Mouse (Mus musculus) embryonic facial prominence, embryonic 11.5 days (tissue): ENCODE measurements around the gene Zfp982. TPM values are rescaled to one million over a fixed set of nuclear protein-coding genes. Genes with fewer than 3 reads are reported as not detected.
"Not testable (repeated sequence)": the region's sequence is repeated elsewhere in the genome, so short reads cannot be mapped to it uniquely, and the experiment has no call there.

Source experiments
- ATAC-seq: fragments of 200-750 bp; cut with Nextera tagmentation; replicated peaks from 2 replicates; pipeline ENCODE4 v1.8.0; 2017; ENCODE audit warnings: low read depth; ENCODE audit not compliant: insufficient number of reproducible peaks, low FRiP score, low TSS enrichment
- DNase-seq: peaks from one replicate; pipeline ENCODE4 v3.0.0-alpha.2; 2015; ENCODE audit warnings: low spot score
- H3K27ac ChIP-seq: fragments of 300-500 bp; sonication (generic); replicated peaks from 2 replicates; pipeline ENCODE4 v1.5.1; 2014; ENCODE audit warnings: mild to moderate bottlenecking, low read depth, low read length, control low read depth
- H3K27me3 ChIP-seq: fragments of 300-500 bp; sonication (generic); 2 replicates; pipeline ENCODE4 v1.6.1; 2014; ENCODE audit warnings: mild to moderate bottlenecking, low read length, moderate library complexity, mixed read lengths; ENCODE audit not compliant: control insufficient read depth, insufficient read depth
- H3K36me3 ChIP-seq: fragments of 300-500 bp; sonication (generic); replicated peaks from 2 replicates; pipeline ENCODE4 v1.6.1; 2014; ENCODE audit warnings: low read depth, mild to moderate bottlenecking, low read length, moderate library complexity, mixed read lengths; ENCODE audit not compliant: control insufficient read depth, insufficient read depth
- H3K4me1 ChIP-seq: fragments of 300-500 bp; sonication (generic); 2 replicates; pipeline ENCODE4 v1.6.1; 2014; ENCODE audit warnings: low read length, mixed read lengths; ENCODE audit not compliant: control insufficient read depth, insufficient read depth
- H3K4me2 ChIP-seq: fragments of 300-500 bp; sonication (generic); 2 replicates; pipeline ENCODE4 v1.6.1; 2014; ENCODE audit warnings: low read depth, mild to moderate bottlenecking, control low read depth, low read length, moderate library complexity
- H3K4me3 ChIP-seq: fragments of 300-500 bp; sonication (generic); 2 replicates; pipeline ENCODE4 v1.5.1; 2014; ENCODE audit warnings: low read depth, low read length, control low read depth
- H3K9ac ChIP-seq: fragments of 300-500 bp; sonication (generic); replicated peaks from 2 replicates; pipeline ENCODE4 v1.6.1; 2014; ENCODE audit warnings: mild to moderate bottlenecking, control low read depth, low read length
- H3K9me3 ChIP-seq: fragments of 300-500 bp; sonication (generic); replicated peaks from 2 replicates; pipeline ENCODE4 v1.6.1; 2016; ENCODE audit warnings: mild to moderate bottlenecking, low read length, inconsistent platforms, mixed read lengths; ENCODE audit not compliant: control insufficient read depth
- WGBS: fragments of 180-500 bp; shearing (Covaris S2); extraction: QIAGEN DNeasy Blood & Tissue Kit; methylation state at CpG from one replicate; pipeline ENCODE4 v1.1.7; 2014; 5-methylcytosine and 5-hydroxymethylcytosine counted together
- polyA plus RNA-seq: library from polyadenylated mRNA; unstranded; fragments of >200 nt; fragmentation: Nextera tagmentation; extraction: Ambion mirVana; gene quantifications from 2 replicates; pipeline ENCODE4 v1.2.1, GENCODE M21; 2014

Zfp982 gene
- polyA plus RNA-seq = 8.2 and 10.8 TPM in 2 replicates

GRCm38 (mm10) chr4:147492117-147492516 lies at the start of gene Zfp982:
Gene Zfp982 (plus strand): TSS chr4:147492417.
- H3K27ac ChIP-seq, H3K4me1 ChIP-seq, H3K4me2 ChIP-seq, H3K4me3 ChIP-seq, ATAC-seq, H3K9ac ChIP-seq, H3K9me3 ChIP-seq, DNase-seq, H3K27me3 ChIP-seq, H3K36me3 ChIP-seq: not testable (repeated sequence)
- 87% methylated on average over 7 of the region's 7 CpGs for WGBS

GRCm38 (mm10) chr4:147442649-147443553 lies 49.3 kb upstream of the Zfp982 start:
- ATAC-seq (peak; percentile 99), DNase-seq (peak; percentile 74)
- H3K4me1 ChIP-seq, H3K27ac ChIP-seq, H3K36me3 ChIP-seq, H3K27me3 ChIP-seq, H3K9me3 ChIP-seq: not testable (repeated sequence)
- H3K4me2 ChIP-seq = peak overlapping the region; percentile 68
- peak overlapping the region; percentile 46 for H3K4me3 ChIP-seq
- H3K9ac ChIP-seq = peak overlapping the region; percentile 85
- 7% methylated on average over 52 of the region's 52 CpGs for WGBS

- H3K4me1 ChIP-seq, H3K9me3 ChIP-seq, H3K36me3 ChIP-seq, H3K27ac ChIP-seq, DNase-seq, ATAC-seq, H3K27me3 ChIP-seq: not testable (repeated sequence)
- WGBS = 43% methylated on average over 8 of the region's 8 CpGs
- Histone ChIP-seq H3K9ac (peak overlapping the region; percentile 85; the same call in 1 of the 2 replicates), H3K4me3 (peak overlapping the region; percentile 46), H3K4me2 (peak overlapping the region; percentile 68)
These were observed 48.7 kb upstream of the Zfp982 start for GRCm38 (mm10) chr4:147443554-147443927.

GRCm38 (mm10) chr4:147445371-147445770 lies 46.8 kb upstream of the Zfp982 start:
- not testable (repeated sequence) for H3K36me3 ChIP-seq, ATAC-seq, H3K9me3 ChIP-seq, H3K4me2 ChIP-seq, H3K27ac ChIP-seq, DNase-seq, H3K9ac ChIP-seq, H3K4me1 ChIP-seq, H3K4me3 ChIP-seq, H3K27me3 ChIP-seq

- H3K36me3 ChIP-seq = no peaks in the 10 kb centered on the region
- H3K9me3 ChIP-seq = no peaks in the 10 kb centered on the region; the same call in 1 of the 2 replicates
- no peak for DNase-seq
- no peaks in the 10 kb centered on the region for H3K4me1 ChIP-seq
- no peak for ATAC-seq
- H3K27me3 ChIP-seq = no peaks in the 10 kb centered on the region
- no peak overlapping the region for H3K4me2 ChIP-seq
- no peak overlapping the region for H3K4me3 ChIP-seq
- H3K9ac ChIP-seq = no peak overlapping the region
- H3K27ac ChIP-seq = no peak overlapping the region
- WGBS = 74% methylated on average over 2 of the region's 2 CpGs
These were observed 43.9 kb upstream of the Zfp982 start for GRCm38 (mm10) chr4:147448358-147448757.

GRCm38 (mm10) chr4:147449099-147449581 lies 43.1 kb upstream of the Zfp982 start:
- no peaks in the 10 kb centered on the region for H3K27me3 ChIP-seq
- H3K4me2 ChIP-seq = peak overlapping the region; percentile 25; the same call in 1 of the 2 replicates
- WGBS = 44% methylated on average over 13 of the region's 13 CpGs
- H3K36me3 ChIP-seq = no peaks in the 10 kb centered on the region
- no peaks in the 10 kb centered on the region for H3K4me1 ChIP-seq
- ATAC-seq (no peak), DNase-seq (peak; percentile 55)
- H3K4me3 ChIP-seq = peak overlapping the region; percentile 25
- H3K9ac ChIP-seq = peak overlapping the region; percentile 43
- no peak overlapping the region for H3K27ac ChIP-seq
- H3K9me3 ChIP-seq = no peaks in the 10 kb centered on the region; the same call in 1 of the 2 replicates

GRCm38 (mm10) chr4:147449986-147450385 lies 42.2 kb upstream of the Zfp982 start:
- H3K4me2 ChIP-seq, H3K9me3 ChIP-seq, H3K4me3 ChIP-seq, H3K27me3 ChIP-seq, H3K27ac ChIP-seq, H3K4me1 ChIP-seq, DNase-seq, ATAC-seq, H3K9ac ChIP-seq, H3K36me3 ChIP-seq: not testable (repeated sequence)
- 80% methylated on average over 2 of the region's 2 CpGs for WGBS

GRCm38 (mm10) chr4:147467207-147467606 lies 25.0 kb upstream of the Zfp982 start:
- H3K4me1 ChIP-seq, H3K36me3 ChIP-seq, H3K9me3 ChIP-seq, H3K9ac ChIP-seq, H3K27ac ChIP-seq, H3K27me3 ChIP-seq, DNase-seq, H3K4me2 ChIP-seq, H3K4me3 ChIP-seq: not testable (repeated sequence)
- 92% methylated on average over 7 of the region's 7 CpGs for WGBS
- peak; percentile 34; the same call in 1 of the 2 replicates for ATAC-seq
